24 mouse cellular contexts compared by ENCODE assay signal in the genomic region with DNA sequence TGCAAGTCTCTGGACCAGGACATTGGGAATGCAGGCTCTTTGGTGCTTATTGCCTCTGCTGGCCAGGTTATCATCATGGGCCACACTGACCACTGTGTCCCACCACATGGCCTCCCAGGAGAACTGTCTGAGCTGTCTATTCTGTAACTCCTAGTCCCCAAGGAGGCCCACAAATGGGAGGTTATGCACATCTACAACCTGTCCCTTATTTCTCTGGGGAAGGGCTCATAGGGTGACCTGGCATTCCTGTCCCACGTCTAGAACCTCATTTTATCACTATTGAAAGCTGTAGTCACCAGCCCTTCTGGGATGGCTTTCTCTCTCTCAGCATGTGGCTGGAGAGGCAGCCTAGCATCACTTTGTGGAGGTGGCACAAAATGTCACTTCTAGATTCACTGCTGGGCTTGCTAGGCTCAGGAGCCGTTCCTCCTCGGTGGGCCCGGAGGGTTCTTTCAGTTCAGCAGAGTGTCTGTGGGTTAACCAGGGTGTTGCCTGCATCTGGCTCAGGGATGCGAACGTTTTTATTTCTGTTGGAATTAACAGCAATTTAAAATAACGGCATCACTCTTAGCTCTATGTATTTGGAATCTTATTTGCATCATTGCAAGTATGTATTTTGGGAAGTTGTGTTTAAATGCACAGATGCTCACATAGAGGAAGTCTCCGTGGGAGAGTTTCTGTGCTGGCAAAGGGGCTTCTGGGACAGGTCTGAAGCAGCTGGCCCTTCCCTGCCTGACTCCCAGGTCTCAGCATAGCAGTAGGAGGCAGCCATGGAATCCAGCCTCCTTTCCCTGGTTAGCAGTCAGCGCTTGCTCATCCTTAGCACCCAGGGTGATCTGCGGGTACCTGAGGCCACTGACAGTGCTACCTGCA.
DNase-seq lines count a peak whose midpoint lies in the region; ATAC-seq and TF ChIP-seq lines count a peak whose summit lies in the region.
"Had no signal": no experiment of that assay in that cellular context is flagged by ENCODE, and none has a peak within 500 bp of the region (broad histone marks: within the 10 kb centered on the region; RNA-seq: fewer than 3 reads in every experiment).

No protein-coding gene starts in this region.

- H3K9me3 ChIP-seq in forebrain, embryonic 13.5 days (replicated peaks): no peaks in the 10 kb centered on the region
- H3K9me3 ChIP-seq in forebrain, embryonic 10.5 days: no peaks in the 10 kb centered on the region
- H3K9me3 ChIP-seq: embryonic facial prominence, embryonic 13.5 days; intestine, embryonic 15.5 days; neural tube, embryonic 15.5 days had no signal

- no peaks in the 10 kb centered on the region for H3K27me3 ChIP-seq in forebrain, embryonic 13.5 days
- no peaks in the 10 kb centered on the region for H3K27me3 ChIP-seq in forebrain, embryonic 10.5 days (ENCODE audit: poor library complexity, severe bottlenecking)
- H3K27me3 ChIP-seq: embryonic facial prominence, embryonic 13.5 days; intestine, embryonic 15.5 days; liver, embryonic 13.5 days; neural tube, embryonic 15.5 days had no signal

- H3K36me3 ChIP-seq in forebrain, embryonic 13.5 days (ENCODE audit: poor library complexity, severe bottlenecking): no peaks in the 10 kb centered on the region; the same call in 1 of the 2 replicates
- 0 out of 2 replicates have a peak, but pooled peaks cover 3% of the 10 kb centered on the region for H3K36me3 ChIP-seq in forebrain, embryonic 10.5 days (replicated peaks)
- H3K36me3 ChIP-seq: embryonic facial prominence, embryonic 13.5 days; intestine, embryonic 15.5 days; liver, embryonic 13.5 days; neural tube, embryonic 15.5 days had no signal

- ATAC-seq in forebrain, embryonic 13.5 days: no peak
- ATAC-seq: hindbrain, embryonic 16.5 days; intestine, embryonic 15.5 days had no signal

- no peak for TF ChIP-seq CTCF in left cerebral cortex, adult 2 months (IDR thresholded peaks at IDR 0.05)

- 88% methylated on average over 10 of the region's 10 CpGs for WGBS in forebrain, embryonic 13.5 days
- 86% methylated on average over 10 of the region's 10 CpGs for WGBS in forebrain, embryonic 10.5 days

- peaks cover 40% of the 10 kb centered on the region for H3K4me1 ChIP-seq in forebrain, embryonic 13.5 days
- H3K4me1 ChIP-seq in forebrain, embryonic 10.5 days: peaks cover 20% of the 10 kb centered on the region
- H3K4me1 ChIP-seq: intestine, embryonic 15.5 days; liver, embryonic 13.5 days had no signal

- H3K4me2 ChIP-seq in forebrain, embryonic 13.5 days: no peak overlapping the region
- H3K4me2 ChIP-seq: embryonic facial prominence, embryonic 13.5 days; heart, embryonic 11.5 days; intestine, embryonic 15.5 days; liver, embryonic 13.5 days; midbrain, embryonic 11.5 days; neural tube, embryonic 15.5 days had no signal

- H3K9ac ChIP-seq in forebrain, embryonic 13.5 days: no peak overlapping the region
- H3K9ac ChIP-seq: embryonic facial prominence, embryonic 13.5 days; intestine, embryonic 15.5 days; liver, embryonic 13.5 days; neural tube, embryonic 15.5 days had no signal

- H3K4me3 ChIP-seq in forebrain, embryonic 13.5 days: no peak overlapping the region
- H3K4me3 ChIP-seq in forebrain, embryonic 10.5 days: no peak overlapping the region
- H3K4me3 ChIP-seq in left cerebral cortex, adult 2 months: no peak overlapping the region
- H3K4me3 ChIP-seq: embryonic facial prominence, embryonic 13.5 days; erythroblast, embryonic 14.5 days; intestine, embryonic 15.5 days; liver, embryonic 13.5 days; neural tube, embryonic 15.5 days had no signal

- H3K27ac ChIP-seq in forebrain, embryonic 13.5 days: 0 out of 2 replicates have a peak overlapping the region, but pooled peaks have one; percentile 40
- no peak overlapping the region for H3K27ac ChIP-seq in forebrain, embryonic 10.5 days
- peak overlapping the region; percentile 83 for H3K27ac ChIP-seq in left cerebral cortex, adult 2 months
- H3K27ac ChIP-seq: embryonic facial prominence, embryonic 13.5 days; intestine, embryonic 15.5 days; liver, embryonic 13.5 days; neural tube, embryonic 15.5 days had no signal

- intact Hi-C loops in left cerebral cortex, adult 2 months (cut with DNase I): loop anchor here (2.0 to 5.0 kb wide), 4 partner anchors 64 to 161 kb away; a partner anchor contains a TSS
- intact Hi-C loops in left cerebral cortex, postnatal 10 days (cut with DNase I): loop anchor here (5.0 kb wide), 1 partner anchor 161 kb away; no protein-coding TSS in a partner anchor

- peak; percentile 48 for DNase-seq in cerebellum, adult 11-12 months
- no peak for DNase-seq in cerebellum, postnatal 14 days
- no peak for DNase-seq in forebrain, embryonic 10.5 days (ENCODE audit: extremely low spot score, low spot score)
- no peak for DNase-seq in left cerebral cortex, adult 2 months (ENCODE audit: extremely low spot score in 1 of 2, low spot score in 2 of 2)
- no peak for DNase-seq in left cerebral cortex, postnatal 10 days (ENCODE audit: extremely low spot score in 1 of 2, low spot score in 2 of 2)
- no peak for DNase-seq in gastrocnemius, adult 18-20 months (ENCODE audit: low spot score)
- DNase-seq: adrenal gland, postnatal 10 days; embryo, embryonic 11 days; gastrocnemius, postnatal 14 days; heart, adult 11 months; kidney, adult 8-10 months; kidney, postnatal 10 days; liver, embryonic 13.5 days; lung, adult 2 months; lung, postnatal 14 days; thymus, postnatal 36 days had no signal
